Mouse (Mus musculus) kidney, adult 2 months (tissue): ENCODE results near the gene Arhgap32. TPM values are rescaled to one million over a fixed set of nuclear protein-coding genes. Genes with fewer than 3 reads are reported as not detected.
A peak's percentile ranks its signal among the peaks of the same experiment; 100 is the strongest.

ENCODE experiments used
- DNase-seq: peaks from one replicate; pipeline ENCODE4 v3.0.0; 2021
- H3K27ac ChIP-seq: fragments of 200-500 bp; 2 replicates; pipeline ENCODE4 v1.5.1; 2012; ENCODE audit warnings: low read depth, low read length, control low read depth, inconsistent platforms; ENCODE audit not compliant: insufficient read depth
- H3K27me3 ChIP-seq: fragments of 200-500 bp; replicated peaks from 2 replicates; pipeline ENCODE4 v1.6.1; 2012; ENCODE audit warnings: mild to moderate bottlenecking, moderate library complexity, low read length, inconsistent platforms; ENCODE audit not compliant: control insufficient read depth, insufficient read depth
- H3K36me3 ChIP-seq: fragments of 200-500 bp; 2 replicates; pipeline ENCODE4 v1.6.1; 2012; ENCODE audit warnings: mild to moderate bottlenecking, moderate library complexity, low read length, inconsistent platforms; ENCODE audit not compliant: control insufficient read depth, insufficient read depth
- H3K4me1 ChIP-seq: fragments of 200-500 bp; 2 replicates; pipeline ENCODE4 v1.6.1; 2011; ENCODE audit warnings: low read length; ENCODE audit not compliant: control insufficient read depth, insufficient read depth
- H3K4me3 ChIP-seq: fragments of 200-500 bp; 2 replicates; pipeline ENCODE4 v1.5.1; 2011; ENCODE audit warnings: mild to moderate bottlenecking, low read depth, low read length, control low read depth; ENCODE audit not compliant: insufficient read depth
- CTCF ChIP-seq: fragments of 200-500 bp; conservative IDR thresholded peaks from 2 replicates; pipeline ENCODE4 v1.5.1; 2011; ENCODE audit warnings: low read depth, mild to moderate bottlenecking, control low read depth, low read length, moderate library complexity, mixed read lengths; ENCODE audit not compliant: insufficient read depth, insufficient read length
- POLR2A ChIP-seq: fragments of 200-500 bp; IDR thresholded peaks from one replicate; pipeline ENCODE4 v1.6.1; 2011; ENCODE audit warnings: low read depth, low read length, control low read depth
- WGBS: fragments of 180-500 bp; shearing (Covaris S2); methylation state at CpG from one replicate; pipeline ENCODE4 v1.1.7; 2018; 5-methylcytosine and 5-hydroxymethylcytosine counted together
- polyA plus RNA-seq: library from polyadenylated mRNA; depleted of rRNA; stranded (reverse); fragments of >200 nt; gene quantifications from 2 replicates; pipeline ENCODE4 v1.2.3, GENCODE M21; 2012

Gene Arhgap32
- polyA plus RNA-seq, 1 experiment, result 9.5 TPM

DNA sequence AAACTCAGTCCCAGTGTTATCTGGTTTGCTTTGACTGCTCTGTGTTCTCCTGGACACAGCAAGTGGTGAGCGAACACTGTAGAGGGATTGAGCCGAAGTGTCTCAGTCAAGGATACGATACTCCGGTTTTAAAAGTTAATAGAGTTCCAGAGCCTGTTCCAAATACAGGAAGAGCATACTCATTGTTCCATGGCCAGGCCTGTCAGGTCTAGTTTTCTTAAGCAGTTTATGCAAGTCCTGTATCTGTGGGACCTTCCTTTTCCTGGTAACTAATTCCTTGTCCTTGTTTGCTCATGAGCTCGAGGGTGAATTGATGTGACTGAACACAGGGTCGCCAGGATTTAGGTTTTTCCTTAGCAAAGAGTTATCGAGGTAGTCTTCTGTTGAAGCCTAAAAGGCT lies 19.4 kb upstream of the Arhgap32 start:
- Histone ChIP-seq H3K36me3 (no peaks in the 10 kb centered on the region), H3K27ac (peak overlapping the region; percentile 99), H3K4me1 (peaks cover 32% of the 10 kb centered on the region), H3K27me3 (no peaks in the 10 kb centered on the region), H3K4me3 (peak overlapping the region; percentile 19; the same call in 1 of the 2 replicates)
- TF ChIP-seq CTCF (no peak), POLR2A (no peak)
- 15% methylated on average over 7 of the region's 7 CpGs for WGBS
- peak; percentile 67 for DNase-seq

DNA sequence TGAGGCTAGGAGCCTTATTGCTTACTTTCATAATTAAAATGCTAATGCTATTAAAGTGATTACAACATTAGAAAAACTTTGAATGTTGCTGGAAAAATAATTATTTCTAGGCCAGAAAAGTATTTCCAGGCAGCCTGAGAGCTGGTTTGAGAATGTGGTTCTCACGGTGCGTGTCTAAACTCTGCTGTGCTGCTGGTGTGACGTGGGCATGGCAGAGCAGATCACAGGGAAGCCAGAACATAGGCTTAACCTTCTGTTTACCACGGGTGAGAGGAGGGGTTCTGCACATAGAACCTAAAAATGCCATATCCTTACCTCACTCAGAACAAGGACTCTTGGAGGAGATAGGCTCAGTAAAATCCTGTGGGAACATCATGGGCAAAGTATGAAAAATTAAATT lies 18.8 kb upstream of the Arhgap32 start:
- Histone ChIP-seq H3K36me3 (no peaks in the 10 kb centered on the region), H3K4me3 (peak overlapping the region; percentile 36; the same call in 1 of the 2 replicates), H3K27me3 (no peaks in the 10 kb centered on the region), H3K27ac (peak overlapping the region; percentile 99), H3K4me1 (peaks cover 32% of the 10 kb centered on the region)
- 37% methylated on average over 4 of the region's 4 CpGs for WGBS
- no peak for DNase-seq
- TF ChIP-seq POLR2A, result no peak
- TF ChIP-seq CTCF, result no peak

DNA sequence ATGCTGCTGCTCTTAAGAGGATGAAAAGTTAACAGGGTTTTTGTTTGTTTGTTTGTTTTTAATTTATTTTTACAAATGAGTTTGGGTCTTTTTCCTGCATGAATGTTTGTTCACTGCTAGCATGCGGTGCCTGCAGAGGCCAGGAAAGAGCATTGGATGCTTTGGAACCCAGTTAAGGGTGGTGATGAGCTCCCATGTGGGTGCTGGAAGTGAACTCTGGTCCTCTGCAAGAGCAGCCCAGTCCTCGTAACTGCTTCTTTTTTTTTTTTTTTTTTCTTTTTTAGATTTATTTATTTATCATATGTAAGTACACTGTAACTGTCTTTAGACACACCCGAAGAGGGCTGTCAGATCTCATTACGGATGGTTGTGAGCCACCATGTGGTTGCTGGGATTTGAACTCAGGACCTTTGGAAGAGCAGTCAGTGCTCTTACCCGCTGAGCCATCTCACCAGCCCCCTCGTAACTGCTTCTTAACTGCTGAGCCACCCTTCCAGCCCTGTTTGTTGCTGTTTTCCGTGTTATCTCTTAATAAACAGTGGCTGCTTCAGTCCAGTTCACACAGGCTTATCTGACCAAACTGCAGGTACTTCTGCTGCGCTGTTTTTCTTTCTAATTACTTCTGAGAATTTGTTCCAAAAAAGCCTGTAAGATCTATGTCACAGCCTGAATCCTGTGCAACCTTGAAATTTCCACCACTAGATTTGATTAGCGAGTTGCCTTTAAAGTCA lies 17.3 kb upstream of the Arhgap32 start:
- no peak for TF ChIP-seq CTCF
- no peak for TF ChIP-seq POLR2A
- Histone ChIP-seq H3K4me3 (no peak overlapping the region), H3K36me3 (no peaks in the 10 kb centered on the region), H3K27ac (no peak overlapping the region), H3K27me3 (no peaks in the 10 kb centered on the region), H3K4me1 (peaks cover 32% of the 10 kb centered on the region)
- DNase-seq, result no peak
- 72% methylated on average over 9 of the region's 9 CpGs for WGBS

DNA sequence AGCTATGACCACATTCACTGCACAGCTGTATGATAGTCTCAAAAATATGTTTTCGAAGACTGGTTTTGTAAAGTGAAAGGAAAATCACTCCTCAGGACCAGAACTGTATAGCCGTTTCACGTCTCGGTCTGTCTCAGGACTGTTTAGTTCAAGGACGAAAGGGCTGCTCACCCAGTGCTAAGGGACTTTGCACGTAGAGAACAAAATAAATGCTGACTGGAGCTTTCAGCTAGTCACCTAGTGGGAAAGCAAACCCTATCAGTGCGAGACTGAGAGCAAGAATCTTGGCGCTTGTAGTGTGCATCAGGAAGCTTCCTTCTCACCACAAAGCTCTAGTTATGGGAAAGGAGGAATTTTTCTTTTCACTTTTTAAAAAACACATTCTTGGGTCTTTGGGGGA lies 15.4 kb upstream of the Arhgap32 start:
- H3K4me1 ChIP-seq, result peaks cover 21% of the 10 kb centered on the region; the same call in 1 of the 2 replicates
- H3K4me3 ChIP-seq, result no peak overlapping the region
- TF ChIP-seq CTCF (no peak), POLR2A (no peak)
- no peaks in the 10 kb centered on the region for H3K36me3 ChIP-seq
- peak; percentile 80 for DNase-seq
- WGBS, result 56% methylated on average over 8 of the region's 8 CpGs
- H3K27me3 ChIP-seq, result no peaks in the 10 kb centered on the region
- H3K27ac ChIP-seq, result peak overlapping the region; percentile 88

DNA sequence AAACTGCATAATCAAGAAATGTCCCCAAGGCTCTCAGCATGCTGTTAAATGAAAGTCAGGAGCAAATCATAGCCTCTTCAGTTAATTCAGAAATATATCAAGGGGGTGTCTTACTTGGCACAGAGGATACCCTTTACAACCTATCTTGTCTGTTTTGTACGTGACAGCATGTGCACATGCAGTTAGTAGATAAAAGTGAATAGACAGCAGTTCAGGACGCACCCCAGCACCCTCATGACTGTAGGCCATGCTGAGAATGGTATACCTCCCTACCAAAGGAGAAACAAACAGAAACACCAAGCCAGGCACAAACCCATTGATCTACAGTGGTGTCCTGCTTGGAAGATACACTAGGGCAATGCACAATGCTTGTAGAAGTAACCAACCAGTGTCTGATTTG lies 14.4 kb upstream of the Arhgap32 start:
- Histone ChIP-seq H3K36me3 (no peaks in the 10 kb centered on the region), H3K27ac (no peak overlapping the region), H3K4me3 (no peak overlapping the region), H3K4me1 (peaks cover 15% of the 10 kb centered on the region; the same call in 1 of the 2 replicates), H3K27me3 (no peaks in the 10 kb centered on the region)
- no peak for TF ChIP-seq CTCF
- TF ChIP-seq POLR2A, result no peak
- DNase-seq, result no peak
- WGBS, result 86% methylated on average over 2 of the region's 2 CpGs

DNA sequence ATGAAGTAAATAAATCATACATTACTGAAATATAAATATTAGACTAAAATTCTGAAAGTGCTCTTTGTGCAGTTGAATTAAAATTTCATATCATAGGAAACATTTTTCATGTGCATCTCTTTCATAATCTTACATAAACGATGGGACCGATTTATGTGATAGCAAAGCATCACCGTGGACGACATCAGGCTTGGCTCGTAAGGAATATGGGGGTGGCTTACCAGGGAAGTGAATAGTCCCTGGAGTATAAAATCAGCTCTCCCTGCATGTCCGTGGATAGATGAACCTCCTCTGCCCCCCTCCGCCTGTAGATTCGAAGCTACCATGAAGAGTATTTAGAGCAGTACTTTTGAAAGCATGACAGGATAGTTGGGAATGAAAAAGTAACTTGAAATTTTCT lies 11.3 kb upstream of the Arhgap32 start:
- 70% methylated on average over 8 of the region's 8 CpGs for WGBS
- no peak for DNase-seq
- H3K4me1 ChIP-seq, result no peaks in the 10 kb centered on the region
- H3K4me3 ChIP-seq, result no peak overlapping the region
- H3K36me3 ChIP-seq, result no peaks in the 10 kb centered on the region
- no peaks in the 10 kb centered on the region for H3K27me3 ChIP-seq
- no peak for TF ChIP-seq POLR2A
- no peak for TF ChIP-seq CTCF
- no peak overlapping the region for H3K27ac ChIP-seq

DNA sequence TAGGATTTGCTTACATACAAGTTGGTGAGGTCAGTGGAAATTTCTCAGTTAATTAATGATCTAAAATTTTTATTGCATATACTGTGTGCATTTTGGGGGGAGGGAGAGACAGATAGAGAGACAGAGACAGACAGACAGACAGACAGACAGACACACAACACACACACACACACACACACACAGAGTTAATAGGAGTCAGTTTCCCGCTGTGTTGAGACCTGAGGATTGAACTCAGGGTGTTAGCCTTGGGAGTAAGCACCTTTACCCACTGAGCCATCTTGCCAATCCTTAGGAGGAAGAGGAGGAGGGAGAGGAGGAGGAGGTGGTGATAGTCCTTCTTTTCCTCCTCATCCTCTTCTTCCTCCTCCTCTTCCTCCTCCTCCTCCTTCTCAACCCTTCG lies 5.6 kb upstream of the Arhgap32 start:
- no peak for DNase-seq
- no peaks in the 10 kb centered on the region for H3K27me3 ChIP-seq
- peaks cover 9% of the 10 kb centered on the region for H3K4me1 ChIP-seq
- WGBS, result 97% methylated on average over 2 of the region's 2 CpGs
- no peaks in the 10 kb centered on the region for H3K36me3 ChIP-seq
- no peak overlapping the region for H3K27ac ChIP-seq
- no peak for TF ChIP-seq CTCF
- no peak for TF ChIP-seq POLR2A
- no peak overlapping the region for H3K4me3 ChIP-seq
